Mouse (Mus musculus) lung, postnatal 0 days (tissue): ENCODE measurements around the gene Zfp560.

Experiments
- CTCF ChIP-seq: IDR thresholded peaks from 2 replicates; pipeline ENCODE4 v1.5.1; 2016; ENCODE audit warnings: antibody characterized with exemption, mild to moderate bottlenecking
- EP300 ChIP-seq: IDR thresholded peaks from 2 replicates; pipeline ENCODE4 v1.6.1; 2016; ENCODE audit warnings: antibody characterized with exemption, mild to moderate bottlenecking, control low read depth

DNA sequence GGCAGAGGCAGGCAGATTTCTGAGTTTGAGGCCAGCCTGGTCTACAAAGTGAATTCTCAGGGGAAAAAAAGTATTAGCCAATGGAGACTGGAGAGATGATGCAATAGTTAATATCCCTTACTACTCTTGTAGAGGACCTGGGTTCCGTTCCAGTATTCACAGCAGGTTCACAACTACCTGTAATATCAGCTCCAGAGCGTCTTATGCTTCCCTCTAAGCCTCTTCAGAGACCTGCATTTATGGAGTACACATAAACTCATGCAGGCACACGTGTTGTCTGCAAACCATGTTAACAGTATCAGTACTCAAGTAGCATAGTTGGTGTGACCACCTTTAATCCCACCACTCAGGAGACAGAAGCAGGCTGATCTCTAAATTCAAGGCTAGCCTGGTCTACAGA lies 45.0 kb upstream of the Zfp560 start:
- TF ChIP-seq CTCF, result no peak
- TF ChIP-seq EP300, result no peak
